Mouse (Mus musculus): Measurements from ENCODE around the gene Taok3.

- TF ChIP-seq USF1 (IDR thresholded peaks at IDR 0.05; ENCODE audit: low read depth) (no peak), MYOD1 (IDR thresholded peaks at IDR 0.05; ENCODE audit: control insufficient read depth in 1 of 3, insufficient read length in 2 of 3, low read depth in 2 of 3) (no peak), TCF12 (IDR thresholded peaks at IDR 0.05; ENCODE audit: insufficient read depth, poor library complexity, severe bottlenecking) (no peak), POLR2A (IDR thresholded peaks at IDR 0.05; ENCODE audit: insufficient read length, low read depth) (no peak), MAX (IDR thresholded peaks at IDR 0.05; ENCODE audit: low read depth) (no peak), CEBPB (IDR thresholded peaks at IDR 0.05; ENCODE audit: insufficient read depth, poor library complexity, severe bottlenecking) (no peak), POLR2AphosphoS2 (IDR thresholded peaks at IDR 0.05; ENCODE audit: insufficient read length, low read depth) (no peak)
Measured at GRCm38 (mm10) chr5:117139822-117140221, 19.9 kb downstream of the Taok3 start.

All from myocyte (in vitro differentiated cells).